12 mouse cellular contexts compared by ENCODE assay signal in genomic region chr6:135250926-135251699, GRCm38 (mm10). TPM values are rescaled to one million over a fixed set of nuclear protein-coding genes. Genes with fewer than 3 reads are reported as not detected.
DNase-seq lines count a peak whose midpoint lies in the region; ATAC-seq lines count a peak whose summit lies in the region.
"Had no signal": no experiment of that assay in that cellular context is flagged by ENCODE, and none has a peak within 500 bp of the region (broad histone marks: within the 10 kb centered on the region; RNA-seq: fewer than 3 reads in every experiment).

No protein-coding gene starts in this region.

- 47% methylated on average over 19 of the region's 19 CpGs for WGBS in kidney, embryonic 14.5 days
- WGBS in embryonic facial prominence, embryonic 10.5 days: 61% methylated on average over 19 of the region's 19 CpGs
- 68% methylated on average over 19 of the region's 19 CpGs for whole genome bisulfite sequencing in intestine, embryonic 16.5 days

- ATAC-seq in kidney, embryonic 14.5 days (ENCODE audit: low FRiP score, low TSS enrichment): no peak
- no peak for ATAC-seq in intestine, embryonic 16.5 days

- no peak for DNase-seq in kidney, adult 8-10 months
- no peak for DNase-seq in embryonic facial prominence, embryonic 10.5 days (ENCODE audit: low spot score)
- peak; percentile 53 to 66 for DNase-seq in lung, postnatal 4 days
- no peak for DNase-seq in adrenal gland, adult 8-10 months
- no peak for DNase-seq in embryo, embryonic 10.5 days (ENCODE audit: low spot score)
- DNase-seq: thymus, postnatal 25 days had no signal

- H3K4me3 ChIP-seq in kidney, embryonic 14.5 days (ENCODE audit: low read length): no peak overlapping the region
- no peak overlapping the region for H3K4me3 ChIP-seq in embryonic facial prominence, embryonic 10.5 days
- H3K4me3 ChIP-seq in intestine, embryonic 16.5 days (ENCODE audit: low read length): no peak overlapping the region

- no peak overlapping the region for H3K9ac ChIP-seq in kidney, embryonic 14.5 days (ENCODE audit: low read depth, low read length)
- H3K9ac ChIP-seq in intestine, embryonic 16.5 days (ENCODE audit: low read depth, low read length): no peak overlapping the region

- no peaks in the 10 kb centered on the region for H3K27me3 ChIP-seq in kidney, embryonic 14.5 days (ENCODE audit: control insufficient read depth, insufficient read depth, low read length)
- peaks cover 21% of the 10 kb centered on the region; the same call in 1 of the 2 replicates for H3K27me3 ChIP-seq in embryonic facial prominence, embryonic 10.5 days (replicated peaks; ENCODE audit: low read depth, poor library complexity, severe bottlenecking)
- no peaks in the 10 kb centered on the region for H3K27me3 ChIP-seq in intestine, embryonic 16.5 days (replicated peaks; ENCODE audit: control insufficient read depth, insufficient read depth, low read length)

- peaks cover 10% of the 10 kb centered on the region for H3K4me1 ChIP-seq in kidney, embryonic 14.5 days (ENCODE audit: control insufficient read depth, insufficient read depth, low read length)
- H3K4me1 ChIP-seq in embryonic facial prominence, embryonic 10.5 days: peaks cover 25% of the 10 kb centered on the region
- H3K4me1 ChIP-seq in intestine, embryonic 16.5 days (ENCODE audit: control insufficient read depth, insufficient read depth, low read length): peaks cover 21% of the 10 kb centered on the region

- H3K9me3 ChIP-seq in kidney, embryonic 14.5 days (ENCODE audit: control insufficient read depth, low read length): no peaks in the 10 kb centered on the region
- H3K9me3 ChIP-seq in embryonic facial prominence, embryonic 10.5 days: no peaks in the 10 kb centered on the region
- no peaks in the 10 kb centered on the region for H3K9me3 ChIP-seq in intestine, embryonic 16.5 days (ENCODE audit: control insufficient read depth, low read length)

- no peaks in the 10 kb centered on the region for H3K36me3 ChIP-seq in kidney, embryonic 14.5 days (ENCODE audit: control insufficient read depth, insufficient read depth, low read length)
- H3K36me3 ChIP-seq in embryonic facial prominence, embryonic 10.5 days (replicated peaks): no peaks in the 10 kb centered on the region
- H3K36me3 ChIP-seq in intestine, embryonic 16.5 days (ENCODE audit: control insufficient read depth, insufficient read depth, low read length): no peaks in the 10 kb centered on the region
- H3K36me3 ChIP-seq: G1E had no signal

- peak overlapping the region; percentile 62; the same call in 1 of the 2 replicates for H3K27ac ChIP-seq in kidney, embryonic 14.5 days (ENCODE audit: low read depth, low read length)
- H3K27ac ChIP-seq in embryonic facial prominence, embryonic 10.5 days (replicated peaks): peak overlapping the region; percentile 48; the same call in 1 of the 2 replicates
- peak overlapping the region; percentile 2 for H3K27ac ChIP-seq in intestine, embryonic 16.5 days (ENCODE audit: low read length)

- no peak overlapping the region for H3K4me2 ChIP-seq in kidney, embryonic 14.5 days (replicated peaks; ENCODE audit: low read depth, low read length)
- no peak overlapping the region for H3K4me2 ChIP-seq in intestine, embryonic 16.5 days (ENCODE audit: low read depth, low read length)

RNA-seq across cellular contexts. Expression of gene Gsg1, which starts 3.0 kb away (rescaled TPM):
- polyA plus RNA-seq in kidney, embryonic 14.5 days (2014; fragmentation: Nextera tagmentation; extraction: Ambion mirVana): 0.64 and 1.1 TPM in 2 replicates
- 0.29 and 0.55 TPM in 2 replicates for polyA plus RNA-seq in embryonic facial prominence, embryonic 10.5 days (2016; fragmentation: Nextera tagmentation; extraction: Ambion mirVana)
- polyA plus RNA-seq in intestine, embryonic 16.5 days (2015; fragmentation: Nextera tagmentation; extraction: Ambion mirVana): 0.33 and 0.47 TPM in 2 replicates
- total RNA-seq in adrenal gland, adult 8-10 months (2022): not detected
- total RNA-seq: G1E; gastrocnemius, adult 18-20 months had no signal
- polyA plus RNA-seq: G1E had no signal

RNA-seq across cellular contexts. Expression of gene Hebp1, which starts 53.3 kb away (rescaled TPM):
- 9.2 and 36.9 TPM in 2 replicates for polyA plus RNA-seq in kidney, embryonic 14.5 days (2014; fragmentation: Nextera tagmentation; extraction: Ambion mirVana)
- 4.1 and 5.2 TPM in 2 replicates for polyA plus RNA-seq in embryonic facial prominence, embryonic 10.5 days (2016; fragmentation: Nextera tagmentation; extraction: Ambion mirVana)
- 74.0 and 83.9 TPM in 2 replicates for polyA plus RNA-seq in intestine, embryonic 16.5 days (2015; fragmentation: Nextera tagmentation; extraction: Ambion mirVana)
- total RNA-seq in adrenal gland, adult 8-10 months (2022): 10 to 100 TPM; 13.4 to 37.5 (median 24.8) TPM

RNA-seq across cellular contexts. Expression of gene Fam234b, which starts 53.3 kb away (rescaled TPM):
- 29.8 and 34.2 TPM in 2 replicates for polyA plus RNA-seq in kidney, embryonic 14.5 days (2014; fragmentation: Nextera tagmentation; extraction: Ambion mirVana)
- 18.4 and 20.1 TPM in 2 replicates for polyA plus RNA-seq in embryonic facial prominence, embryonic 10.5 days (2016; fragmentation: Nextera tagmentation; extraction: Ambion mirVana)
- 36.9 and 37.6 TPM in 2 replicates for polyA plus RNA-seq in intestine, embryonic 16.5 days (2015; fragmentation: Nextera tagmentation; extraction: Ambion mirVana)
- total RNA-seq in adrenal gland, adult 8-10 months (2022): 10 to 100 TPM; 26.3 to 39.8 (median 36.7) TPM

RNA-seq across cellular contexts. Expression of gene Pbp2, which starts 59.1 kb away (rescaled TPM):
- polyA plus RNA-seq in kidney, embryonic 14.5 days (2014; fragmentation: Nextera tagmentation; extraction: Ambion mirVana): 0.30 and 0.50 TPM in 2 replicates
- polyA plus RNA-seq in embryonic facial prominence, embryonic 10.5 days (2016; fragmentation: Nextera tagmentation; extraction: Ambion mirVana): not detected in 2 replicates
- 0.10 and 0.11 TPM in 2 replicates for polyA plus RNA-seq in intestine, embryonic 16.5 days (2015; fragmentation: Nextera tagmentation; extraction: Ambion mirVana)
- total RNA-seq in adrenal gland, adult 8-10 months (2022): not detected
- total RNA-seq: G1E; gastrocnemius, adult 18-20 months had no signal
- polyA plus RNA-seq: G1E; liver, embryonic 16.5 days; neural tube, embryonic 11.5 days had no signal

Comparison
In these comparisons a context has a peak if more than half of its experiments do, and no peak if none do; other contexts are left out.
1. H3K27ac ChIP-seq: peak in every context shown above with its lines; median percentile 62 in kidney, embryonic 14.5 days; 48 in embryonic facial prominence, embryonic 10.5 days; 2 in intestine, embryonic 16.5 days.
2. DNase-seq: peak in lung, postnatal 4 days (2 of 2); none in kidney, adult 8-10 months (0 of 2), embryonic facial prominence, embryonic 10.5 days (single experiment), adrenal gland, adult 8-10 months (single experiment) and embryo, embryonic 10.5 days (single experiment).